Mouse (Mus musculus): ENCODE results near the gene Sugct.

GRCm38 (mm10) chr13:16898084-16898792 is 797.1 kb downstream of the Sugct start:
- TF ChIP-seq USF1 (IDR thresholded peaks at IDR 0.05; ENCODE audit: low read depth): no peak
- TF ChIP-seq POLR2A (IDR thresholded peaks at IDR 0.05; ENCODE audit: insufficient read length, low read depth): no peak
- no peak for TF ChIP-seq E2F4 (IDR thresholded peaks at IDR 0.05; ENCODE audit: insufficient read depth)
- no peak for TF ChIP-seq TCF12 (IDR thresholded peaks at IDR 0.05; ENCODE audit: insufficient read depth, poor library complexity, severe bottlenecking)
- no peak for TF ChIP-seq MYOD1 (IDR thresholded peaks at IDR 0.05; ENCODE audit: control insufficient read depth in 1 of 3, insufficient read length in 2 of 3, low read depth in 2 of 3)
- no peak for TF ChIP-seq MYOG (IDR thresholded peaks at IDR 0.05; ENCODE audit: control insufficient read depth in 1 of 3, insufficient read depth in 1 of 3, insufficient read length in 2 of 3, low read depth in 2 of 3)
- TF ChIP-seq CEBPB (IDR thresholded peaks at IDR 0.05; ENCODE audit: insufficient read depth, poor library complexity, severe bottlenecking): no peak
- no peak for TF ChIP-seq SRF (IDR thresholded peaks at IDR 0.05; ENCODE audit: control insufficient read depth, insufficient read length, low read depth)
- no peak for TF ChIP-seq POLR2AphosphoS2 (IDR thresholded peaks at IDR 0.05; ENCODE audit: insufficient read length, low read depth)
- no peak for TF ChIP-seq REST (IDR thresholded peaks at IDR 0.05; ENCODE audit: insufficient read depth, insufficient read length)
- no peak for TF ChIP-seq MAX (IDR thresholded peaks at IDR 0.05; ENCODE audit: low read depth)
- no peak for TF ChIP-seq TCF3 (IDR thresholded peaks at IDR 0.05; ENCODE audit: insufficient read length, low read depth)
